Mouse (Mus musculus): ENCODE measurements at regions not wholly inside any gene's neighbourhood (a gene's known extent, or its start where the extent isn't known, plus 50 kb on each side); places are given as distances from the start of the nearest gene placed in this dataset.

DNA sequence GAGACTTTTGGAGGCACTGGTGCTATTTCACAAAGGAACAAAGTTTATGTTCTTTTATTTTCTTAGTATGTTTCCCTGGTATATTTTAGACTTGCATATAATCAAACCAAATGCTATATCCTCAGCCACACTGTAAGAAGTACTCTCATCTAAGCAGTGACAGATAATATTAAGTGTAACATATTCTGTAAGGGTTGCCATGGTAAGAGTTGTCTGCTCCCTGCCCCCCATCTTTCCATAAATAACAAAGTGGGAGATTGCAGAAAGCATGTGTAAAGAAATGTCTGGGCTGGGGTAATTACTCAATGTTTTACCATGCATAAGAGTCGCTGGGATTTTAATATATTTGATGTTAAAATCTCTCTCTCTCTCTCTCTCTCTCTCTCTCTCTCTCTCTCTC, 473.5 kb upstream of the Lcorl start:
- ATAC-seq (replicated peaks; ENCODE audit: poor library complexity, severe bottlenecking): no peak
